In genomic region chr1:172053541-172054440, GRCm38 (mm10) we compare ENCODE assay signal across 9 mouse cellular contexts. TPM values are rescaled to one million over a fixed set of nuclear protein-coding genes. Genes with fewer than 3 reads are reported as not detected.
A peak's percentile ranks its signal among the peaks of the same experiment; 100 is the strongest.
DNase-seq lines count a peak whose midpoint lies in the region; ATAC-seq and TF ChIP-seq lines count a peak whose summit lies in the region.
"Had no signal": no experiment of that assay in that cellular context is flagged by ENCODE, and none has a peak within 500 bp of the region (broad histone marks: within the 10 kb centered on the region; RNA-seq: fewer than 3 reads in every experiment).

No protein-coding gene starts in this region.

- TF ChIP-seq POLR2A in olfactory bulb, adult 2 months (IDR thresholded peaks at IDR 0.05; ENCODE audit: insufficient read depth, low read depth, low read length) = no peak

- peak overlapping the region; percentile 37 for H3K9ac ChIP-seq in intestine, embryonic 15.5 days

- DNase-seq in CD4-positive, CD25-positive, alpha-beta regulatory T cell, adult 2 months (ENCODE audit: low read depth, low spot score) = peak; percentile 6
- peak; percentile 17 to 53 for DNase-seq in right cerebral cortex, adult 2 months (ENCODE audit: low spot score in 2 of 2)
- DNase-seq in right cerebral cortex, postnatal 36 days (ENCODE audit: low spot score in 2 of 2) = no peak
- no peak for DNase-seq in thymus, postnatal 4 days

- peak overlapping the region; percentile 65 for H3K4me2 ChIP-seq in intestine, embryonic 15.5 days (replicated peaks)

- ATAC-seq in CD4-positive, CD25-positive, alpha-beta regulatory T cell, adult 4 months = no peak
- no peak; the same call in 1 of the 2 replicates for ATAC-seq in intestine, embryonic 15.5 days
- no peak for ATAC-seq in inflammation-experienced regulatory T-cells, adult 6 months

- peaks cover 16% of the 10 kb centered on the region for H3K4me1 ChIP-seq in intestine, embryonic 15.5 days (replicated peaks)
- H3K4me1 ChIP-seq in olfactory bulb, adult 2 months (ENCODE audit: control insufficient read depth, insufficient read depth, low read length) = peaks cover 11% of the 10 kb centered on the region

- H3K27ac ChIP-seq in intestine, embryonic 15.5 days = no peak overlapping the region
- no peak overlapping the region for H3K27ac ChIP-seq in olfactory bulb, adult 2 months (ENCODE audit: insufficient read depth, low read depth, low read length)

- peak overlapping the region; percentile 30 for H3K4me3 ChIP-seq in intestine, embryonic 15.5 days (replicated peaks)
- H3K4me3 ChIP-seq in olfactory bulb, adult 2 months (ENCODE audit: insufficient read depth, low read depth, low read length) = peak overlapping the region; percentile 30
- H3K4me3 ChIP-seq: erythroblast, embryonic 14.5 days had no signal

- H3K36me3 ChIP-seq in intestine, embryonic 15.5 days = no peaks in the 10 kb centered on the region

- H3K27me3 ChIP-seq in intestine, embryonic 15.5 days (replicated peaks) = peaks cover 34% of the 10 kb centered on the region

- TF ChIP-seq CTCF in olfactory bulb, adult 2 months (IDR thresholded peaks at IDR 0.05; ENCODE audit: insufficient read depth, low read depth, low read length) = no peak

- no peaks in the 10 kb centered on the region for H3K9me3 ChIP-seq in intestine, embryonic 15.5 days

- WGBS in intestine, embryonic 15.5 days = 11% methylated on average over 42 of the region's 42 CpGs
- WGBS in olfactory bulb, adult 2 months = 11% methylated on average over 42 of the region's 42 CpGs

RNA-seq across cellular contexts. Expression of gene Nhlh1, which starts 3.6 kb away (rescaled TPM):
- polyA plus RNA-seq in CD4-positive, CD25-positive, alpha-beta regulatory T cell, adult 4 months (2017; shearing (Covaris generic)) = not detected
- 0.06 and 0.09 TPM in 2 replicates for polyA plus RNA-seq in intestine, embryonic 15.5 days (2015; fragmentation: Nextera tagmentation; extraction: Ambion mirVana)
- not detected in 2 replicates for polyA plus RNA-seq in olfactory bulb, adult 2 months (2012; ENCODE audit: insufficient read depth, insufficient read length, low replicate concordance, missing spikeins)
- not detected for polyA plus RNA-seq in inflammation-experienced regulatory T-cells, adult 6 months (2017; shearing (Covaris generic))
- polyA plus RNA-seq: erythroblast, embryonic 14.5 days had no signal

RNA-seq across cellular contexts. Expression of gene Vangl2, which starts 25.5 kb away (rescaled TPM):
- polyA plus RNA-seq in CD4-positive, CD25-positive, alpha-beta regulatory T cell, adult 4 months (2017; shearing (Covaris generic)) = 1 to 10 TPM in 1 of 2 experiments, under 1 TPM in 1; 0.67 to 1.2 TPM
- polyA plus RNA-seq in intestine, embryonic 15.5 days (2015; fragmentation: Nextera tagmentation; extraction: Ambion mirVana) = 8.9 and 10.1 TPM in 2 replicates
- not detected in 2 replicates for polyA plus RNA-seq in olfactory bulb, adult 2 months (2012; ENCODE audit: insufficient read depth, insufficient read length, low replicate concordance, missing spikeins)
- polyA plus RNA-seq in inflammation-experienced regulatory T-cells, adult 6 months (2017; shearing (Covaris generic)) = under 1 TPM; 0.57 to 0.66 (median 0.64) TPM

RNA-seq across cellular contexts. Expression of gene Copa, which starts 28.5 kb away (rescaled TPM):
- polyA plus RNA-seq in CD4-positive, CD25-positive, alpha-beta regulatory T cell, adult 4 months (2017; shearing (Covaris generic)) = 100 to 1,000 TPM in 1 of 2 experiments, 10 to 100 TPM in 1; 97.8 to 161 TPM
- polyA plus RNA-seq in intestine, embryonic 15.5 days (2015; fragmentation: Nextera tagmentation; extraction: Ambion mirVana) = 201 and 203 TPM in 2 replicates
- 120 and 157 TPM in 2 replicates for polyA plus RNA-seq in olfactory bulb, adult 2 months (2012; ENCODE audit: insufficient read depth, insufficient read length, low replicate concordance, missing spikeins)
- 100 to 1,000 TPM in 1 of 3 experiments, 10 to 100 TPM in 2; 94.5 to 111 (median 98.0) TPM for polyA plus RNA-seq in inflammation-experienced regulatory T-cells, adult 6 months (2017; shearing (Covaris generic))

RNA-seq across cellular contexts. Expression of gene Ncstn, which starts 28.8 kb away (rescaled TPM):
- polyA plus RNA-seq in CD4-positive, CD25-positive, alpha-beta regulatory T cell, adult 4 months (2017; shearing (Covaris generic)) = 100 to 1,000 TPM; 105 to 161 TPM
- 135 and 136 TPM in 2 replicates for polyA plus RNA-seq in intestine, embryonic 15.5 days (2015; fragmentation: Nextera tagmentation; extraction: Ambion mirVana)
- 196 TPM in 1 of 2 replicates, not detected in the other for polyA plus RNA-seq in olfactory bulb, adult 2 months (2012; ENCODE audit: insufficient read depth, insufficient read length, low replicate concordance, missing spikeins)
- polyA plus RNA-seq in inflammation-experienced regulatory T-cells, adult 6 months (2017; shearing (Covaris generic)) = 100 to 1,000 TPM in 2 of 3 experiments, 10 to 100 TPM in 1; 97.1 to 147 (median 109) TPM

Comparison
In these comparisons a context has a peak if more than half of its experiments do, and no peak if none do; other contexts are left out.
1. DNase-seq: peak in CD4-positive, CD25-positive, alpha-beta regulatory T cell, adult 2 months (single experiment) and right cerebral cortex, adult 2 months (2 of 2); none in right cerebral cortex, postnatal 36 days (0 of 2) and thymus, postnatal 4 days (single experiment).